Mouse (Mus musculus): ENCODE data around the gene Nmnat2. TPM values are rescaled to one million over a fixed set of nuclear protein-coding genes. Genes with fewer than 3 reads are reported as not detected.

Nmnat2 gene
- polyA plus RNA-seq, 1 experiment, result 8.3 TPM

DNA sequence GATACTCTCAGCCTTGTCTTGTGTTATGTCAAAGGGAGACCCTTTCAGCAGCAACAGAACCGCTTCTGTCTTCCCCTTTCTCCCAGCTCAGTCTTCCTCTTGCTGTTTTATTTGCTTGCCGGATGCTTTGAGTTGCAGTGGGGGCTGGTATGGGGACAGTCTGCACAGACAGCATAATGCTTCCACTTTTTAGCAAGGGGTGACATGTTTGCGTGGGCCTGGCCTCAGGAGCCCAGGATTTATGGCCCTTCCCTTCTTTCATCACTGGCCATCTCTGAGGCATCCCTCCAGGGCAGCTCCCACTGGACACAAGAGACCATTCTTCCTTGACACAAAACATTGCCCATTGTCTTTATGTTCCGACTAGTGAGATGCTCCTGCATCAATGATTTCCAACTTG lies 18.2 kb downstream of the Nmnat2 start:
- no peaks in the 10 kb centered on the region for H3K79me3 ChIP-seq (ENCODE audit: low read depth)
- TF ChIP-seq CEBPB (IDR thresholded peaks at IDR 0.05; ENCODE audit: low read depth) (no peak), FOSL1 (IDR thresholded peaks at IDR 0.05; ENCODE audit: insufficient read depth, low read length, poor library complexity, severe bottlenecking) (no peak), MYOG (IDR thresholded peaks at IDR 0.05; ENCODE audit: control insufficient read depth, extremely low read depth, insufficient read length) (no peak), USF1 (IDR thresholded peaks at IDR 0.05; ENCODE audit: low read depth) (no peak), MAX (IDR thresholded peaks at IDR 0.05) (no peak)

DNA sequence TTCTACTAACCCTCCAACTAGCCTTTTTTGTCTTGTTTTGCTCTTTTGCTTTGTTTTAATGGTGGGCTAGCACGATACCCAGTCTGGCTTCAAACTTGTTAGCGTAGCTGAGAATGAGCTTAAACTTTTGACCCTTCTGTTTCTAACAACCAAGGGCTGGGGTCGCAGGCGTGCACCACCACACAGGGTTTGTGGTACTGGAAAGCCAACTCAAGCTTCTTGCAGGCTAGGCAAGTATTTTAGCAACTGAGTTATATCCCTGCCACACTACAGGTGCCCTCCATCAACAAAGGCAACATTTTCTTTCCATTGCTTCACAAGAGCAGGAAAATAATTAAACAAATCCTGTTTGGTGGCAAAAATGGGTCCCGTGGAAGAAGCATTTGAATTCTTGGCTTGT lies 18.6 kb downstream of the Nmnat2 start:
- Histone ChIP-seq H3K4me3 (ENCODE audit: insufficient read depth, poor library complexity, severe bottlenecking) (no peak overlapping the region), H3ac (ENCODE audit: control insufficient read depth, insufficient read length, low read depth) (no peak overlapping the region), H3K79me3 (ENCODE audit: low read depth) (no peaks in the 10 kb centered on the region), H3K79me2 (ENCODE audit: control insufficient read depth, insufficient read depth) (no peaks in the 10 kb centered on the region), H3K27me3 (ENCODE audit: control insufficient read depth, insufficient read depth, insufficient read length) (no peaks in the 10 kb centered on the region), H3K36me3 (ENCODE audit: control insufficient read depth, insufficient read depth) (no peaks in the 10 kb centered on the region)
- TF ChIP-seq MAX (IDR thresholded peaks at IDR 0.05) (no peak), MYOD1 (IDR thresholded peaks at IDR 0.05; ENCODE audit: control insufficient read depth, insufficient read length, low read depth) (no peak), CTCF (IDR thresholded peaks at IDR 0.05; ENCODE audit: control insufficient read depth, insufficient read depth, insufficient read length) (no peak), MYOG (IDR thresholded peaks at IDR 0.05; ENCODE audit: control insufficient read depth, extremely low read depth, insufficient read length) (no peak), CEBPB (IDR thresholded peaks at IDR 0.05; ENCODE audit: low read depth) (no peak), USF1 (IDR thresholded peaks at IDR 0.05; ENCODE audit: low read depth) (no peak), FOSL1 (IDR thresholded peaks at IDR 0.05; ENCODE audit: insufficient read depth, low read length, poor library complexity, severe bottlenecking) (no peak)

More for the DNA sequence above, 18.2 kb downstream of the Nmnat2 start:
- no peaks in the 10 kb centered on the region for H3K27me3 ChIP-seq (ENCODE audit: control insufficient read depth, insufficient read depth, insufficient read length)
- no peaks in the 10 kb centered on the region for H3K36me3 ChIP-seq (ENCODE audit: control insufficient read depth, insufficient read depth)
- no peak overlapping the region for H3K4me3 ChIP-seq (ENCODE audit: insufficient read depth, poor library complexity, severe bottlenecking)
- no peaks in the 10 kb centered on the region for H3K79me2 ChIP-seq (ENCODE audit: control insufficient read depth, insufficient read depth)
- no peak overlapping the region for H3ac ChIP-seq (ENCODE audit: control insufficient read depth, insufficient read length, low read depth)

DNA sequence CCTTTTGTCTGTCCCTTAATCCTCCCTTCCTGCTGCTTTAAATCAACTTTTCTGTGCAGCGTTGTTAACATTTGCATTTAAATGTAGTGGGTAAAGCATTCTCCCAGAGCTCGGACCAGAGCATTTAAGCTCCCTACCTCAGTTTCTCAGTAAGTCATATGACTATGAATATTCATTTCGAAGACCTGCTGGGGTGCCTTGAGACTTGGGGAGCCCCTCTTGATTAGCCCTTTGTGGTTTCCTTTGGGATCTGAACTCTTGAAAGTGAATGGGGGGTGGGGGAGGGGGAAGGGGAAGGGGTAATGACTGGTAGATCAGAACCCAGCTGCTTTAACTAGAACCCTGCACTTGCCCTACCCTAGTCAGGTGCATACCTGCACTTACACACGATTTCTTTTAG lies 19.1 kb downstream of the Nmnat2 start:
- Histone ChIP-seq H3K36me3 (ENCODE audit: control insufficient read depth, insufficient read depth) (no peaks in the 10 kb centered on the region), H3K79me3 (ENCODE audit: low read depth) (no peaks in the 10 kb centered on the region), H3K27me3 (ENCODE audit: control insufficient read depth, insufficient read depth, insufficient read length) (no peaks in the 10 kb centered on the region), H3K4me3 (ENCODE audit: insufficient read depth, poor library complexity, severe bottlenecking) (no peak overlapping the region), H3K79me2 (ENCODE audit: control insufficient read depth, insufficient read depth) (no peaks in the 10 kb centered on the region), H3ac (ENCODE audit: control insufficient read depth, insufficient read length, low read depth) (no peak overlapping the region)
- TF ChIP-seq CTCF (IDR thresholded peaks at IDR 0.05; ENCODE audit: control insufficient read depth, insufficient read depth, insufficient read length) (no peak), MAX (IDR thresholded peaks at IDR 0.05) (no peak), MYOG (IDR thresholded peaks at IDR 0.05; ENCODE audit: control insufficient read depth, extremely low read depth, insufficient read length) (no peak), MYOD1 (IDR thresholded peaks at IDR 0.05; ENCODE audit: control insufficient read depth, insufficient read length, low read depth) (no peak), CEBPB (IDR thresholded peaks at IDR 0.05; ENCODE audit: low read depth) (no peak), FOSL1 (IDR thresholded peaks at IDR 0.05; ENCODE audit: insufficient read depth, low read length, poor library complexity, severe bottlenecking) (no peak), USF1 (IDR thresholded peaks at IDR 0.05; ENCODE audit: low read depth) (no peak)

DNA sequence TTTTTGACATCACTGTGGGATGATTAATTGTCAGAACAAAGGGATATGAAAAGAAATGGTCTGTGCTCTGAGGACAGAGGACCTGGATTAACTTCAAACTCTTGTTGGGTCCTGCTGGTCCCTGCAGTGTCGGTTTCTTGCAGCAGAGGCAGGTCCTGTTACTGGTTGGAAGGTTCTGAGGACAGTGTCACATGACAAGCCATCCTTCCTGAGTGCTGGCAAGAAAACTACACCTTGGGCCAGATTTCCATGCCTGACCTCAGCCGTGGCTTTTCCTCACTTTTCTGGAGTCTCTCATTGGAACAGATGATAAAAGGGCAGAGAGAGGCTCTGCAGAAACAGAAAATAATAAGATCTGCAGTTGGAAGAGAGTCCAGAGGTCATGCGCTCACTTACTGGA lies 20.4 kb downstream of the Nmnat2 start:
- Histone ChIP-seq H3K79me2 (ENCODE audit: control insufficient read depth, insufficient read depth) (no peaks in the 10 kb centered on the region), H3K79me3 (ENCODE audit: low read depth) (no peaks in the 10 kb centered on the region), H3K27me3 (ENCODE audit: control insufficient read depth, insufficient read depth, insufficient read length) (no peaks in the 10 kb centered on the region), H3ac (ENCODE audit: control insufficient read depth, insufficient read length, low read depth) (no peak overlapping the region), H3K4me3 (ENCODE audit: insufficient read depth, poor library complexity, severe bottlenecking) (no peak overlapping the region), H3K36me3 (ENCODE audit: control insufficient read depth, insufficient read depth) (no peaks in the 10 kb centered on the region)
- TF ChIP-seq MAX (IDR thresholded peaks at IDR 0.05), result no peak
- no peak for TF ChIP-seq CTCF (IDR thresholded peaks at IDR 0.05; ENCODE audit: control insufficient read depth, insufficient read depth, insufficient read length)
- TF ChIP-seq USF1 (IDR thresholded peaks at IDR 0.05; ENCODE audit: low read depth), result no peak
- no peak for TF ChIP-seq MYOG (IDR thresholded peaks at IDR 0.05; ENCODE audit: control insufficient read depth, extremely low read depth, insufficient read length)
- no peak for TF ChIP-seq MYOD1 (IDR thresholded peaks at IDR 0.05; ENCODE audit: control insufficient read depth, insufficient read length, low read depth)
- no peak for TF ChIP-seq CEBPB (IDR thresholded peaks at IDR 0.05; ENCODE audit: low read depth)
- no peak for TF ChIP-seq FOSL1 (IDR thresholded peaks at IDR 0.05; ENCODE audit: insufficient read depth, low read length, poor library complexity, severe bottlenecking)

DNA sequence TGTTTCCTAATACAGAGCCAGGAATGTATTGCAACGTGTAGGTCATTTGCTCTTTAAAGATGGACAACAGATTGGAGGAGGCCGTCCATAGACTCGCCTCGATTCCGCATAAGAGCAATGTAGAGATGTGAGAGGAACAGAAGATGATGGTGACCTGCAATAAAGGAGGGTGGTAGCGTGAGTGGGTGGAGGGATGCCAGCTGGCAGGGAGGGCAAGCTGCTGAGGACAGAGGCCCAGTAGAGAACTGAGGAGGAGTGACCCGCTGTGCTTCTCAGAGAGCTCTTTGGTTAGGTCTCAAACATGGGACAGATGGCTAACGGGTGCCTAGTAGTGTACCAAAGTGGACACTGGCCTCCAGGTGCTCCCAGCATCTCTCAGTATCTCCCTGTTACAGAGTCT lies 23.9 kb downstream of the Nmnat2 start:
- Histone ChIP-seq H3K36me3 (ENCODE audit: control insufficient read depth, insufficient read depth) (no peaks in the 10 kb centered on the region), H3K79me2 (ENCODE audit: control insufficient read depth, insufficient read depth) (no peaks in the 10 kb centered on the region), H3K79me3 (ENCODE audit: low read depth) (no peaks in the 10 kb centered on the region), H3ac (ENCODE audit: control insufficient read depth, insufficient read length, low read depth) (no peak overlapping the region), H3K27me3 (ENCODE audit: control insufficient read depth, insufficient read depth, insufficient read length) (no peaks in the 10 kb centered on the region), H3K4me3 (ENCODE audit: insufficient read depth, poor library complexity, severe bottlenecking) (no peak overlapping the region)
- no peak for TF ChIP-seq MYOG (IDR thresholded peaks at IDR 0.05; ENCODE audit: control insufficient read depth, extremely low read depth, insufficient read length)
- no peak for TF ChIP-seq CTCF (IDR thresholded peaks at IDR 0.05; ENCODE audit: control insufficient read depth, insufficient read depth, insufficient read length)
- no peak for TF ChIP-seq MAX (IDR thresholded peaks at IDR 0.05)
- no peak for TF ChIP-seq MYOD1 (IDR thresholded peaks at IDR 0.05; ENCODE audit: control insufficient read depth, insufficient read length, low read depth)
- TF ChIP-seq CEBPB (IDR thresholded peaks at IDR 0.05; ENCODE audit: low read depth), result no peak
- no peak for TF ChIP-seq FOSL1 (IDR thresholded peaks at IDR 0.05; ENCODE audit: insufficient read depth, low read length, poor library complexity, severe bottlenecking)
- TF ChIP-seq USF1 (IDR thresholded peaks at IDR 0.05; ENCODE audit: low read depth), result no peak

DNA sequence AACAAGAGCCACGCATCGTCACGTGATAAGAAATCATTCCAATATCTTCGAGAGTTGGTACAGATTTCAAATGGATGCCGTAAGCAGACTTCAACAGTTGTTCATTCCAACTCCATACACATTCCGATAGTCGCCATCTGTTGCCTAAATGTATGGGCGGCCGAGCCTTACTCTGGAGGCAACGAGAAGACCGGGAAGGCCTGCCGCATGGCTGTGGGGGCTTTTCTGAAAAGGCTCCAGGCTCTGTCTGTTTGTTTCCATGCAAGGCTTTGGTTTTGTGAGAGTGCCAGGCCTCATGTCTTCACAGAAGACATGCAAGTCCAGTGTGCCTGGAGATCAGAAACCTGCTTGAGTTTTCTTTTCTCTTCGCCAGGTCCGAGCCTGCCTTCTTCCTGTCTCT lies 28.6 kb downstream of the Nmnat2 start:
- Histone ChIP-seq H3K36me3 (ENCODE audit: control insufficient read depth, insufficient read depth) (no peaks in the 10 kb centered on the region), H3ac (ENCODE audit: control insufficient read depth, insufficient read length, low read depth) (no peak overlapping the region), H3K79me2 (ENCODE audit: control insufficient read depth, insufficient read depth) (no peaks in the 10 kb centered on the region), H3K27me3 (ENCODE audit: control insufficient read depth, insufficient read depth, insufficient read length) (no peaks in the 10 kb centered on the region), H3K79me3 (ENCODE audit: low read depth) (no peaks in the 10 kb centered on the region), H3K4me3 (ENCODE audit: insufficient read depth, poor library complexity, severe bottlenecking) (no peak overlapping the region)
- TF ChIP-seq CEBPB (IDR thresholded peaks at IDR 0.05; ENCODE audit: low read depth) (no peak), CTCF (IDR thresholded peaks at IDR 0.05; ENCODE audit: control insufficient read depth, insufficient read depth, insufficient read length) (no peak), FOSL1 (IDR thresholded peaks at IDR 0.05; ENCODE audit: insufficient read depth, low read length, poor library complexity, severe bottlenecking) (no peak), USF1 (IDR thresholded peaks at IDR 0.05; ENCODE audit: low read depth) (no peak), MAX (IDR thresholded peaks at IDR 0.05) (no peak), MYOD1 (IDR thresholded peaks at IDR 0.05; ENCODE audit: control insufficient read depth, insufficient read length, low read depth) (no peak), MYOG (IDR thresholded peaks at IDR 0.05; ENCODE audit: control insufficient read depth, extremely low read depth, insufficient read length) (no peak)
